Mouse (Mus musculus) stomach, postnatal 0 days (tissue): Measurements from ENCODE around the gene Ptprm.
A peak's percentile ranks its signal among the peaks of the same experiment; 100 is the strongest.

Source experiments
- CTCF ChIP-seq: IDR thresholded peaks from 2 replicates; pipeline ENCODE4 v1.5.1; 2016; ENCODE audit warnings: antibody characterized with exemption, low read depth, mild to moderate bottlenecking, moderate library complexity
- EP300 ChIP-seq: optimal IDR thresholded peaks from 2 replicates; pipeline ENCODE3; 2016; ENCODE audit warnings: antibody characterized with exemption

DNA sequence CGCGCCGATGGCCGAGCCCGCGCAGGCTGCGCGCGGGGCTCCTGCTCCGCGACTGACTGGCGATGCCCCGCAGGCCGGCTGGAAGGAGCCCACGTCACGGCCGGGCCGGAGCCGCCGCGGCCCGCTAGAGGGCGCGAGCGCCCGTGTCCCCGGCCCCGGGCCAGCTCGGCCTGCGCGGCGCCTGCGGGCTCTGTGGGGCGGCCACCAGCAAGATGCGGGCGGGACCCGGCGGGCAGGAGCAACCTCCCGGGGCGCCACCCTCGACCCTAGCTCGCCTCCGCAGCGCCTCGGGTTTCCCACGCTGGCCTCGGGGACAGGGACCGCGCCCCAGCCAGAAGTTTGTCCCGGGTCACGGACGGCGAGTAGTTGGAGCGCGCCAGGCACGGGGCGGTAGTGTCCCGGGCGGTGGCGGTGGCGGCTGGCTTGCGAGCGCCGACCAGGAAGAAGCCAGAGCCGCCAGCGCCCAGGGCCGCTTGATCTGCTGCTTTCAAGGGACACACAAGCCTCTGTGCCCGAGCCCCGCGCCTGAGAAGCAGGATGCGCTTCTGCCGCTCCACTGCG, at the start of gene Ptprm:
- TF ChIP-seq CTCF (peak; percentile 51), EP300 (no peak)
